Mouse (Mus musculus): ENCODE results near the gene Kin.
A peak's percentile ranks its signal among the peaks of the same experiment; 100 is the strongest.

Kin gene

GRCm38 (mm10) chr2:10080310-10081010, at the start of gene Kin, which contains the start of gene Atp5c1:
Gene Kin, plus strand, starts transcription at chr2:10080593.
Gene Atp5c1, minus strand, starts transcription at chr2:10080510.
- DNase-seq: peak; percentile 95 to 98

- DNase-seq: no peak
Observed at GRCm38 (mm10) chr2:10033684-10034083, 46.7 kb upstream of the Kin start.

GRCm38 (mm10) chr2:10034976-10035375, 45.4 kb upstream of the Kin start:
- DNase-seq: no peak

- DNase-seq: peak; percentile 52 to 53
Observed at GRCm38 (mm10) chr2:10047758-10048436, 32.5 kb upstream of the Kin start.

- peak; percentile 94 to 97 for DNase-seq
Observed at GRCm38 (mm10) chr2:10048461-10048860, 31.9 kb upstream of the Kin start, which contains the start of gene Taf3. Gene Taf3, minus strand, starts transcription at chr2:10048596.

- DNase-seq: no peak
Observed at GRCm38 (mm10) chr2:10049456-10049855, 30.9 kb upstream of the Kin start.

GRCm38 (mm10) chr2:10050878-10051277, 29.5 kb upstream of the Kin start:
- DNase-seq: no peak

- no peak for DNase-seq
Observed at GRCm38 (mm10) chr2:10051996-10052395, 28.4 kb upstream of the Kin start.

GRCm38 (mm10) chr2:10058836-10059235, 21.6 kb upstream of the Kin start:
- no peak for DNase-seq

GRCm38 (mm10) chr2:10071751-10072150, 8.6 kb upstream of the Kin start:
- no peak for DNase-seq

GRCm38 (mm10) chr2:10074470-10074869, 5.9 kb upstream of the Kin start:
- no peak for DNase-seq

GRCm38 (mm10) chr2:10076675-10077074, 3.7 kb upstream of the Kin start:
- DNase-seq: no peak

- DNase-seq: no peak
Observed at GRCm38 (mm10) chr2:10079745-10080309, 566 bp upstream of the Kin start.

GRCm38 (mm10) chr2:10081453-10082080, 1.2 kb downstream of the Kin start:
- DNase-seq: no peak

- DNase-seq: no peak
Observed at GRCm38 (mm10) chr2:10082737-10083136, 2.3 kb downstream of the Kin start.

- DNase-seq: no peak
Observed at GRCm38 (mm10) chr2:10087256-10087850, 7.0 kb downstream of the Kin start.

GRCm38 (mm10) chr2:10094327-10095100, 14.1 kb downstream of the Kin start:
- no peak for DNase-seq

GRCm38 (mm10) chr2:10098598-10099215, 18.3 kb downstream of the Kin start:
- peak; percentile 48 to 75 for DNase-seq

- DNase-seq: no peak
Observed at GRCm38 (mm10) chr2:10100471-10100870, 20.1 kb downstream of the Kin start.

GRCm38 (mm10) chr2:10101180-10101579, 20.8 kb downstream of the Kin start:
- DNase-seq: peak; percentile 25 to 54

- DNase-seq: no peak
Observed at GRCm38 (mm10) chr2:10108535-10109189, 28.3 kb downstream of the Kin start.
